Mouse (Mus musculus): ENCODE measurements around the gene Tunar. TPM values are rescaled to one million over a fixed set of nuclear protein-coding genes. Genes with fewer than 3 reads are reported as not detected.

Gene Tunar
- polyA plus RNA-seq, 1 experiment from 2014 or later: 18.6 TPM

GRCm38 (mm10) chr12:105346861-105347260, 13.2 kb downstream of the Tunar start:
- Histone ChIP-seq H3K9me3 (no peaks in the 10 kb centered on the region), H3K27me3 (replicated peaks) (no peaks in the 10 kb centered on the region), H3K27ac (no peak overlapping the region), H3K4me1 (peaks cover 8% of the 10 kb centered on the region), H3K36me3 (replicated peaks) (no peaks in the 10 kb centered on the region), H3K4me2 (no peak overlapping the region), H3K4me3 (no peak overlapping the region), H3K9ac (no peak overlapping the region)
- no peak for ATAC-seq (replicated peaks)
- WGBS: 72% methylated on average over 4 of the region's 4 CpGs

GRCm38 (mm10) chr12:105347261-105347660, 13.6 kb downstream of the Tunar start:
- WGBS: 87% methylated on average over 13 of the region's 13 CpGs
- Histone ChIP-seq H3K36me3 (replicated peaks) (no peaks in the 10 kb centered on the region), H3K27ac (no peak overlapping the region), H3K9ac (no peak overlapping the region), H3K4me1 (peaks cover 7% of the 10 kb centered on the region), H3K9me3 (no peaks in the 10 kb centered on the region), H3K27me3 (replicated peaks) (no peaks in the 10 kb centered on the region), H3K4me3 (no peak overlapping the region), H3K4me2 (no peak overlapping the region)
- no peak for ATAC-seq (replicated peaks)

DNA sequence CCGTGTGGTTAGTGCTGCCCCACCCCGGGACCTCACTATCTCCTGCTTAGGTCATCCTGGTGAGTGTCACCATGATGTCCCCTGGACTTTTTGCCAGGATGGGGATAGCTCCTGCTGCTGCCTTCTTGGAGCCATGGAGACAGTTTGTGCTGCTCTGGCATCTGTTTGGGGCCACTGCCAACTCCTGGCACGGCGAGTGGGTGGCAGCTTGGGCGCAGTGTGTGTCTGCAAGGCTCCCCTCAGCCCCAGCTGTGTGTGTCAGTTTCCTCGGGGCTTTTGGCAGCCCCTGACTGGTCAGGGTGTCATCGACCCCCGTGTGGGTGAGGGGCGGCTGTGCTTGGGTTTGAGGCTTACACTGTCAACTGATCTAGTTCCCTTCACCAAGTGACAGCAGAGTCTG, 20.6 kb downstream of the Tunar start:
- no peaks in the 10 kb centered on the region for H3K9me3 ChIP-seq
- 80% methylated on average over 9 of the region's 9 CpGs for WGBS
- H3K4me2 ChIP-seq: no peak overlapping the region
- H3K27ac ChIP-seq: no peak overlapping the region
- ATAC-seq (replicated peaks): peak; percentile 60; the same call in 1 of the 2 replicates
- peaks cover 13% of the 10 kb centered on the region for H3K4me1 ChIP-seq
- H3K4me3 ChIP-seq: no peak overlapping the region
- H3K27me3 ChIP-seq (replicated peaks): no peaks in the 10 kb centered on the region
- H3K36me3 ChIP-seq (replicated peaks): no peaks in the 10 kb centered on the region
- H3K9ac ChIP-seq: no peak overlapping the region

GRCm38 (mm10) chr12:105354772-105355171, 21.1 kb downstream of the Tunar start:
- ATAC-seq (replicated peaks): no peak
- no peaks in the 10 kb centered on the region for H3K9me3 ChIP-seq
- H3K4me1 ChIP-seq: peaks cover 13% of the 10 kb centered on the region
- no peaks in the 10 kb centered on the region for H3K36me3 ChIP-seq (replicated peaks)
- no peak overlapping the region for H3K9ac ChIP-seq
- no peak overlapping the region for H3K4me3 ChIP-seq
- H3K27ac ChIP-seq: no peak overlapping the region
- WGBS: 80% methylated on average over 8 of the region's 8 CpGs
- H3K4me2 ChIP-seq: no peak overlapping the region
- no peaks in the 10 kb centered on the region for H3K27me3 ChIP-seq (replicated peaks)

DNA sequence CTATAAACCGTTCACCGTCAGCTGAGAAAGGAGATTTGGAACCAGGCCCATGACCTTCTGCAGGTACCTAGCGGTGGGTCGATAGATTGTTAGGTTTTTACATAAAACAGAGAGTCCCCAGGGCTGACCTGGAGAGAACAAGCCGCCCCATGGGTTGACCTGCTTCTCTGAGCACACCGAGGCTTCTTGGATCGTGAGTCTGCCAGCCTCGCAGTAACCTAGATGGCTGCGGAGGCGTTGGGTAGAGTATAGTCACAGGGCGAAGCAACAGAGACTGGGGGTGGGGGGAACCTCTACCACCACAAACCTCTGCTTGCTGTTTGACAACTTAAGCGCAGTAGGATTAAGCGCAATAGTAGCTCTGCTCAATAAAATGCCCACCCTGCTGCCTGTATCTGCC, 23.1 kb downstream of the Tunar start:
- 91% methylated on average over 13 of the region's 13 CpGs for WGBS
- H3K4me2 ChIP-seq: no peak overlapping the region
- H3K9ac ChIP-seq: no peak overlapping the region
- H3K4me3 ChIP-seq: no peak overlapping the region
- H3K36me3 ChIP-seq (replicated peaks): no peaks in the 10 kb centered on the region
- peaks cover 13% of the 10 kb centered on the region for H3K4me1 ChIP-seq
- no peaks in the 10 kb centered on the region for H3K9me3 ChIP-seq
- no peaks in the 10 kb centered on the region for H3K27me3 ChIP-seq (replicated peaks)
- H3K27ac ChIP-seq: no peak overlapping the region
- no peak for ATAC-seq (replicated peaks)

DNA sequence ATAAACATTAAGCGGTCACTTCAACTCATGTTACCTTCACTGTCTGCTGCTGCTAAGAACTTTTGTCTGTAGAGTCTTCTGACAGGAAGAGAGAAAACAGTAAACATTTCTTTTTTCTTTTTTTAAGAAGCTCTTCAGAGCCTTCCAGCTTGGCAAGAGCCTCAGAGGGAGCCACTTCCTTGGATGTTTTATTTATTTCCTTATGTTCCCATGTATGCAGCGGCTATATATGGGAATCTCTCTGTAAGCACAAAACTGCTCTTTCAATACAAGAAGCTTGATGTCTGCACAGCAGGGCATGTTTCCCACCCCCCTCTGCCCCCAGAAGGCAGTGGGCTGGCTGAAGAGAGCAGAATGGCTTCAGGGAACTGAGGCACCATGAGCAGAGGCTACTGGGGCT, 30.0 kb downstream of the Tunar start:
- 85% methylated on average over 2 of the region's 2 CpGs for WGBS

DNA sequence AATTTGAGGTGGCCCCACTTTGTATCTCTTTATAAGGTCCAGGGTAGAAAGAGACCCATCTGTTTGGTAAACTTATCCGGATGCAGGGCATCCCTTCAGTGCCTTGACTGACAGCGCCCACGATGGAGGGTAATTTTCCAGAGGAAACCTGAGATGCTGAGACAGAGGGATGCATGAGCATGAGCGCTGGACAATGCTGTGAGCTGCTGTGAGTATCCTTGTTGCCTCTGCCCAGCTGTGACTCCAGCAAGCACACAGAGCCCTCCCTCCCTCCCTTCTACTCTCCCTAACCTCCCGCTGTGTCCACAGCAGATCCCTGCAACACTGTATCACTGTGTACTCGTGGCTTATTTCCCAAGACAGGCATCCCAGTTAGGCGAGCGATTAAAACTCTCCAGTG, 40.9 kb downstream of the Tunar start:
- H3K9ac ChIP-seq: no peak overlapping the region
- 65% methylated on average over 8 of the region's 8 CpGs for WGBS
- H3K27me3 ChIP-seq (replicated peaks): no peaks in the 10 kb centered on the region
- H3K4me3 ChIP-seq: no peak overlapping the region
- no peak for ATAC-seq (replicated peaks)
- H3K4me1 ChIP-seq: 0 out of 2 replicates have a peak, but pooled peaks cover 3% of the 10 kb centered on the region
- no peak overlapping the region for H3K4me2 ChIP-seq
- no peak overlapping the region for H3K27ac ChIP-seq
- no peaks in the 10 kb centered on the region for H3K9me3 ChIP-seq
- no peaks in the 10 kb centered on the region for H3K36me3 ChIP-seq (replicated peaks)

More for the DNA sequence above, 30.0 kb downstream of the Tunar start:
- Histone ChIP-seq H3K9ac (no peak overlapping the region), H3K27ac (no peak overlapping the region), H3K9me3 (no peaks in the 10 kb centered on the region), H3K4me2 (no peak overlapping the region), H3K4me1 (peaks cover 7% of the 10 kb centered on the region; the same call in 1 of the 2 replicates), H3K4me3 (no peak overlapping the region), H3K36me3 (replicated peaks) (no peaks in the 10 kb centered on the region), H3K27me3 (replicated peaks) (no peaks in the 10 kb centered on the region)
- no peak for ATAC-seq (replicated peaks)

GRCm38 (mm10) chr12:105376976-105377375, 43.3 kb downstream of the Tunar start:
- H3K9me3 ChIP-seq: no peaks in the 10 kb centered on the region
- H3K9ac ChIP-seq: no peak overlapping the region
- H3K27ac ChIP-seq: no peak overlapping the region
- H3K4me3 ChIP-seq: no peak overlapping the region
- H3K36me3 ChIP-seq (replicated peaks): no peaks in the 10 kb centered on the region
- H3K4me1 ChIP-seq: 0 out of 2 replicates have a peak, but pooled peaks cover 3% of the 10 kb centered on the region
- no peak overlapping the region for H3K4me2 ChIP-seq
- ATAC-seq (replicated peaks): no peak
- WGBS: 58% methylated on average over 12 of the region's 12 CpGs
- no peaks in the 10 kb centered on the region for H3K27me3 ChIP-seq (replicated peaks)

DNA sequence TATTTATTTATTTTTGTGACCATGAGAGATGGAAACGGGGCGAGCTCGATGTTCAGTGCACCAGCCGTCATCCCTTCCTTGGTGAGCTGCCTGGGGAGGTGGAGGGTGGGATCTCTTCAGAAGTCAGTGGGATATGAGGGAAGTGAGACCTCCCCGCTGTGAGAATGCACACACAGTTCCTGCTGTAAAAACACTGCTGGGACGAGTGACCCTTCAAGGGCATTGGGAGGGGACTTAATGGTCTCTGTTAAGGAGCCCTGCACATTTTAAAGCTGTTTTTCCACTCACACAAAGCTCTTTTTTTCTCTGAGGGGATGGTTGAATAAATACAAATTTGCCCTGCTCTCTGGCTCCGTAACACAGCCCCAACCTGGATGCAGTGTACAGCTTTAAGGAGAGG, 49.1 kb downstream of the Tunar start:
- Histone ChIP-seq H3K36me3 (replicated peaks) (no peaks in the 10 kb centered on the region), H3K27ac (no peak overlapping the region), H3K9ac (no peak overlapping the region), H3K4me2 (no peak overlapping the region), H3K27me3 (replicated peaks) (no peaks in the 10 kb centered on the region), H3K4me1 (no peaks in the 10 kb centered on the region), H3K4me3 (no peak overlapping the region), H3K9me3 (no peaks in the 10 kb centered on the region)
- 64% methylated on average over 7 of the region's 7 CpGs for WGBS
- no peak for ATAC-seq (replicated peaks)

GRCm38 (mm10) chr12:105394671-105395070, 61.0 kb downstream of the Tunar start:
- peaks cover 4% of the 10 kb centered on the region for H3K4me1 ChIP-seq
- no peaks in the 10 kb centered on the region for H3K36me3 ChIP-seq (replicated peaks)
- no peak overlapping the region for H3K4me2 ChIP-seq
- WGBS: 86% methylated on average over 7 of the region's 7 CpGs
- H3K27me3 ChIP-seq (replicated peaks): no peaks in the 10 kb centered on the region
- H3K4me3 ChIP-seq: no peak overlapping the region
- H3K27ac ChIP-seq: no peak overlapping the region
- H3K9me3 ChIP-seq: no peaks in the 10 kb centered on the region
- ATAC-seq (replicated peaks): no peak
- H3K9ac ChIP-seq: no peak overlapping the region

- Histone ChIP-seq H3K27ac (no peak overlapping the region), H3K4me2 (no peak overlapping the region), H3K36me3 (replicated peaks) (no peaks in the 10 kb centered on the region), H3K4me1 (peaks cover 7% of the 10 kb centered on the region), H3K9ac (no peak overlapping the region), H3K9me3 (no peaks in the 10 kb centered on the region), H3K27me3 (replicated peaks) (no peaks in the 10 kb centered on the region), H3K4me3 (no peak overlapping the region)
- 22% methylated on average over 5 of the region's 5 CpGs for WGBS
- ATAC-seq (replicated peaks): peak; percentile 67; the same call in 1 of the 2 replicates
Measured at GRCm38 (mm10) chr12:105398172-105398571, 64.5 kb downstream of the Tunar start.

DNA sequence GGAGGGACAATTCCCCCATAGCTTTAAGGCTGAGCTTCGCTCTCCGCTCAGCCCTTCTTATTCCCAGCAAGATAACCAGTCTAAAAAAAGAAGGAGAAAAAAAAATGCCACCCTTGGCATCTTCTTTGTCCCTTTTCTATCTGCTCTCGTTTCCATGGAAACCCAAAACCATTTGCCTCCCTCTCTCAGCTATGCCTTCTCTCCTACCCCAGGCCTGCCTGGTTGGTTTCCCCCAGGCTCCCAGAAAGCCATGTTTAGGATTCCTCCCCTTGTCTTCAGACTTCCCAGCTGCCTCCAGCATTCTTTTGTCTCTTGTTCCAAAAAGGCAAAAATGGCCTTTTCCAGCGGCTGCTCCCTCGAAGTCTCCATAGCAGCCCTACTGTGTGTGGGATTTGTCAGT, 70.1 kb downstream of the Tunar start:
- 44% methylated on average over 5 of the region's 5 CpGs for WGBS
- no peak; the same call in 1 of the 2 replicates for ATAC-seq (replicated peaks)
- peak overlapping the region; percentile 31; the same call in 1 of the 2 replicates for H3K27ac ChIP-seq
- no peaks in the 10 kb centered on the region for H3K36me3 ChIP-seq (replicated peaks)
- H3K27me3 ChIP-seq (replicated peaks): no peaks in the 10 kb centered on the region
- no peak overlapping the region for H3K4me3 ChIP-seq
- H3K9ac ChIP-seq: no peak overlapping the region
- no peaks in the 10 kb centered on the region for H3K9me3 ChIP-seq
- no peak overlapping the region for H3K4me2 ChIP-seq
- peaks cover 14% of the 10 kb centered on the region; the same call in 1 of the 2 replicates for H3K4me1 ChIP-seq

GRCm38 (mm10) chr12:105406008-105406407, 72.3 kb downstream of the Tunar start:
- ATAC-seq (replicated peaks): no peak
- H3K36me3 ChIP-seq (replicated peaks): no peaks in the 10 kb centered on the region
- WGBS: 84% methylated on average over 6 of the region's 6 CpGs
- no peak overlapping the region for H3K4me2 ChIP-seq
- H3K4me3 ChIP-seq: no peak overlapping the region
- no peaks in the 10 kb centered on the region for H3K27me3 ChIP-seq (replicated peaks)
- peaks cover 14% of the 10 kb centered on the region; the same call in 1 of the 2 replicates for H3K4me1 ChIP-seq
- H3K27ac ChIP-seq: no peak overlapping the region
- no peaks in the 10 kb centered on the region for H3K9me3 ChIP-seq
- H3K9ac ChIP-seq: no peak overlapping the region
